Comparison of ENCODE assay signal across 11 mouse cellular contexts in genomic region chr7:89481723-89482122, GRCm38 (mm10). TPM values are rescaled to one million over a fixed set of nuclear protein-coding genes. Genes with fewer than 3 reads are reported as not detected.
DNase-seq lines count a peak whose midpoint lies in the region; TF ChIP-seq lines count a peak whose summit lies in the region.
"Had no signal": no experiment of that assay in that cellular context is flagged by ENCODE, and none has a peak within 500 bp of the region (broad histone marks: within the 10 kb centered on the region; RNA-seq: fewer than 3 reads in every experiment).

No protein-coding gene starts in this region.

- intact Hi-C loops in heart, postnatal 10 days (cut with DNase I) = no loop called here

- peak; percentile 29 to 38 for DNase-seq in right cerebral cortex, postnatal 10 days (ENCODE audit: low spot score in 2 of 2)
- no peak for DNase-seq in right cerebral cortex, adult 18-20 months
- DNase-seq in brain, adult 2 months (ENCODE audit: low read depth, low spot score) = peak; percentile 19
- peak; percentile 59 to 60 for DNase-seq in heart, postnatal 10 days
- no peak for DNase-seq in thymus, postnatal 25 days
- DNase-seq in cerebellum, adult 8-10 months = no peak
- DNase-seq: cerebellum, adult 9-11 months; right cerebral cortex, postnatal 25 days; thymus, postnatal 4 days had no signal

- H3K4me3 ChIP-seq in myocyte = no peak overlapping the region
- H3K4me3 ChIP-seq: hindbrain, embryonic 13.5 days had no signal

- no peak overlapping the region for H3K4me2 ChIP-seq in myocyte (ENCODE audit: low read depth)
- H3K4me2 ChIP-seq: hindbrain, embryonic 13.5 days had no signal

- no peaks in the 10 kb centered on the region for H3K36me3 ChIP-seq in myocyte (ENCODE audit: control insufficient read depth, insufficient read depth)
- H3K36me3 ChIP-seq: hindbrain, embryonic 13.5 days had no signal

- H3K27me3 ChIP-seq in myocyte (ENCODE audit: control insufficient read depth, insufficient read depth, insufficient read length) = no peaks in the 10 kb centered on the region
- H3K27me3 ChIP-seq: hindbrain, embryonic 13.5 days had no signal

- H3ac ChIP-seq in myocyte (ENCODE audit: control insufficient read depth, insufficient read length) = no peak overlapping the region

- no peak for TF ChIP-seq POLR2A in myocyte (IDR thresholded peaks at IDR 0.05; ENCODE audit: insufficient read length, low read depth)

- no peaks in the 10 kb centered on the region for H3K79me2 ChIP-seq in myocyte (ENCODE audit: control insufficient read depth, insufficient read depth)

TF ChIP-seq in myocyte, 11 proteins besides CTCF, POLR2A, EP300 and RAD21:
- peak; percentile 42 for TF ChIP-seq TCF12 (IDR thresholded peaks at IDR 0.05; ENCODE audit: insufficient read depth, poor library complexity, severe bottlenecking)
- no peak for TF ChIP-seq POLR2AphosphoS2 (IDR thresholded peaks at IDR 0.05; ENCODE audit: insufficient read length, low read depth)
- no peak for TF ChIP-seq E2F4 (IDR thresholded peaks at IDR 0.05; ENCODE audit: insufficient read depth)
- peak in 1 of 3 experiments; percentile 28 for TF ChIP-seq MYOG (IDR thresholded peaks at IDR 0.05; ENCODE audit: control insufficient read depth in 1 of 3, insufficient read depth in 1 of 3, insufficient read length in 2 of 3, low read depth in 2 of 3)
- no peak for TF ChIP-seq MAX (IDR thresholded peaks at IDR 0.05; ENCODE audit: low read depth)
- no peak for TF ChIP-seq CEBPB (IDR thresholded peaks at IDR 0.05; ENCODE audit: insufficient read depth, poor library complexity, severe bottlenecking)
- TF ChIP-seq USF1 (IDR thresholded peaks at IDR 0.05; ENCODE audit: low read depth) = no peak
- no peak for TF ChIP-seq SRF (IDR thresholded peaks at IDR 0.05; ENCODE audit: control insufficient read depth, insufficient read length, low read depth)
- TF ChIP-seq REST (IDR thresholded peaks at IDR 0.05; ENCODE audit: insufficient read depth, insufficient read length) = no peak
- TF ChIP-seq MYOD1 (IDR thresholded peaks at IDR 0.05; ENCODE audit: control insufficient read depth in 1 of 3, insufficient read length in 2 of 3, low read depth in 2 of 3) = peak in 2 of 3 experiments; percentile 27 to 31
- no peak for TF ChIP-seq TCF3 (IDR thresholded peaks at IDR 0.05; ENCODE audit: insufficient read length, low read depth)

RNA-seq across cellular contexts. Expression of gene Prss23, which starts 45.3 kb away (rescaled TPM):
- 10 to 100 TPM; 30.0 to 33.1 TPM for total RNA-seq in heart, postnatal 10 days (2021)
- 98.5 TPM for polyA plus RNA-seq in myocyte (2012; fragmentation: generic; extraction: Trizol)

Comparison
In these comparisons a context has a peak if more than half of its experiments do, and no peak if none do; other contexts are left out.
1. DNase-seq: peak in right cerebral cortex, postnatal 10 days (2 of 2), brain, adult 2 months (single experiment) and heart, postnatal 10 days (2 of 2); none in right cerebral cortex, adult 18-20 months (single experiment), thymus, postnatal 25 days (single experiment) and cerebellum, adult 8-10 months (single experiment).